Mouse (Mus musculus) liver, postnatal 0 days (tissue): ENCODE results near the gene Agbl1. TPM values are rescaled to one million over a fixed set of nuclear protein-coding genes. Genes with fewer than 3 reads are reported as not detected.

ENCODE experiments used
- ATAC-seq: fragments of 200-750 bp; cut with Nextera tagmentation; 2 replicates; pipeline ENCODE4 v1.8.0; 2017; ENCODE audit warnings: mild to moderate bottlenecking, moderate library complexity
- DNase-seq: peaks from one replicate; pipeline ENCODE4 v3.0.0-alpha.2; 2016
- H3K27ac ChIP-seq: fragments of 300-500 bp; sonication (generic); 2 replicates; pipeline ENCODE4 v1.5.1; 2014; ENCODE audit warnings: antibody characterized with exemption, moderate library complexity, mild to moderate bottlenecking, low read depth
- H3K27me3 ChIP-seq: fragments of 300-500 bp; sonication (generic); 2 replicates; pipeline ENCODE4 v1.6.1; 2014; ENCODE audit warnings: low read length, control low read depth, mixed read lengths; ENCODE audit not compliant: insufficient read depth
- H3K36me3 ChIP-seq: fragments of 300-500 bp; sonication (generic); replicated peaks from 2 replicates; pipeline ENCODE4 v1.6.1; 2014; ENCODE audit warnings: mild to moderate bottlenecking, control low read depth, low read length, moderate library complexity, mixed read lengths; ENCODE audit not compliant: insufficient read depth
- H3K4me1 ChIP-seq: fragments of 300-500 bp; sonication (generic); 2 replicates; pipeline ENCODE4 v1.6.1; 2014; ENCODE audit warnings: antibody characterized with exemption, mild to moderate bottlenecking, control low read depth; ENCODE audit not compliant: insufficient read depth
- H3K4me2 ChIP-seq: fragments of 300-500 bp; sonication (generic); 2 replicates; pipeline ENCODE4 v1.6.1; 2014; ENCODE audit warnings: low read depth, mild to moderate bottlenecking, low read length, moderate library complexity, mixed read lengths
- H3K4me3 ChIP-seq: fragments of 300-500 bp; sonication (generic); 2 replicates; pipeline ENCODE4 v1.5.1; 2014; ENCODE audit warnings: low read depth, low read length
- H3K9ac ChIP-seq: fragments of 300-500 bp; sonication (generic); replicated peaks from 2 replicates; pipeline ENCODE4 v1.6.1; 2014; ENCODE audit warnings: mild to moderate bottlenecking, moderate library complexity
- H3K9me3 ChIP-seq: fragments of 300-500 bp; sonication (generic); 2 replicates; pipeline ENCODE4 v1.6.1; 2016; ENCODE audit warnings: mild to moderate bottlenecking, control low read depth, low read length, mixed read lengths
- CTCF ChIP-seq: sonication (generic); IDR thresholded peaks from 2 replicates; pipeline ENCODE4 v1.5.1; 2016; ENCODE audit warnings: antibody characterized with exemption, low read depth
- WGBS: fragments of 180-500 bp; shearing (Covaris S2); extraction: QIAGEN DNeasy Blood & Tissue Kit; methylation state at CpG from one replicate; pipeline ENCODE4 v1.1.7; 2014; ENCODE audit not compliant: insufficient replicate concordance; 5-methylcytosine and 5-hydroxymethylcytosine counted together
- polyA plus RNA-seq: library from polyadenylated mRNA; unstranded; fragments of >200 nt; fragmentation: Nextera tagmentation; extraction: Ambion mirVana; gene quantifications from 2 replicates; pipeline ENCODE4 v1.2.1, GENCODE M21; 2015

The Agbl1 gene
- polyA plus RNA-seq, 1 experiment from 2014 or later = 0.04 TPM

GRCm38 (mm10) chr7:77164921-77165320 is 935.2 kb downstream of the Agbl1 start:
- Histone ChIP-seq H3K4me1 (no peaks in the 10 kb centered on the region), H3K9ac (no peak overlapping the region), H3K4me3 (no peak overlapping the region), H3K27me3 (no peaks in the 10 kb centered on the region), H3K9me3 (no peaks in the 10 kb centered on the region), H3K4me2 (no peak overlapping the region), H3K36me3 (no peaks in the 10 kb centered on the region), H3K27ac (no peak overlapping the region)
- DNase-seq (no peak), ATAC-seq (no peak)
- TF ChIP-seq CTCF = no peak
- WGBS = 72% methylated on average over 1 of the region's 1 CpGs
